Mouse (Mus musculus) hindbrain, embryonic 15.5 days (tissue): ENCODE results near the gene Sort1. TPM values are rescaled to one million over a fixed set of nuclear protein-coding genes. Genes with fewer than 3 reads are reported as not detected.
A peak's percentile ranks its signal among the peaks of the same experiment; 100 is the strongest.

Experiments
- ATAC-seq: fragments of 200-750 bp; cut with Nextera tagmentation; 2 replicates; pipeline ENCODE4 v1.8.0; 2017; ENCODE audit warnings: low read depth, moderate number of reproducible peaks, moderate TSS enrichment; ENCODE audit not compliant: low FRiP score
- H3K27ac ChIP-seq: fragments of 300-500 bp; sonication (generic); replicated peaks from 2 replicates; pipeline ENCODE4 v1.5.1; 2015; ENCODE audit warnings: mild to moderate bottlenecking, inconsistent platforms
- H3K27me3 ChIP-seq: fragments of 300-500 bp; sonication (generic); 2 replicates; pipeline ENCODE4 v1.6.1; 2015; ENCODE audit warnings: control low read depth, inconsistent platforms
- H3K36me3 ChIP-seq: fragments of 300-500 bp; sonication (generic); 2 replicates; pipeline ENCODE4 v1.6.1; 2015; ENCODE audit warnings: control low read depth, inconsistent platforms
- H3K4me1 ChIP-seq: fragments of 300-500 bp; sonication (generic); replicated peaks from 2 replicates; pipeline ENCODE4 v1.6.1; 2015; ENCODE audit warnings: control low read depth, inconsistent platforms
- H3K4me2 ChIP-seq: fragments of 300-500 bp; sonication (generic); 2 replicates; pipeline ENCODE4 v1.6.1; 2015; ENCODE audit warnings: moderate library complexity, mild to moderate bottlenecking, inconsistent platforms
- H3K4me3 ChIP-seq: fragments of 300-500 bp; sonication (generic); 2 replicates; pipeline ENCODE4 v1.5.1; 2015; ENCODE audit warnings: mild to moderate bottlenecking, inconsistent platforms
- H3K9ac ChIP-seq: fragments of 300-500 bp; sonication (generic); 2 replicates; pipeline ENCODE4 v1.6.1; 2015; ENCODE audit warnings: inconsistent platforms
- H3K9me3 ChIP-seq: fragments of 300-500 bp; sonication (generic); 2 replicates; pipeline ENCODE4 v1.6.1; 2016; ENCODE audit warnings: control low read depth, inconsistent platforms
- WGBS: fragments of 180-500 bp; shearing (Covaris S2); methylation state at CpG from one replicate; pipeline ENCODE4 v1.1.7; 2015; 5-methylcytosine and 5-hydroxymethylcytosine counted together
- polyA plus RNA-seq: library from polyadenylated mRNA; unstranded; fragments of >200 nt; fragmentation: Nextera tagmentation; extraction: Ambion mirVana; gene quantifications from 2 replicates; pipeline ENCODE4 v1.2.1, GENCODE M21; 2015

Sort1 gene
- polyA plus RNA-seq, 1 experiment from 2014 or later: 20.8 TPM

DNA sequence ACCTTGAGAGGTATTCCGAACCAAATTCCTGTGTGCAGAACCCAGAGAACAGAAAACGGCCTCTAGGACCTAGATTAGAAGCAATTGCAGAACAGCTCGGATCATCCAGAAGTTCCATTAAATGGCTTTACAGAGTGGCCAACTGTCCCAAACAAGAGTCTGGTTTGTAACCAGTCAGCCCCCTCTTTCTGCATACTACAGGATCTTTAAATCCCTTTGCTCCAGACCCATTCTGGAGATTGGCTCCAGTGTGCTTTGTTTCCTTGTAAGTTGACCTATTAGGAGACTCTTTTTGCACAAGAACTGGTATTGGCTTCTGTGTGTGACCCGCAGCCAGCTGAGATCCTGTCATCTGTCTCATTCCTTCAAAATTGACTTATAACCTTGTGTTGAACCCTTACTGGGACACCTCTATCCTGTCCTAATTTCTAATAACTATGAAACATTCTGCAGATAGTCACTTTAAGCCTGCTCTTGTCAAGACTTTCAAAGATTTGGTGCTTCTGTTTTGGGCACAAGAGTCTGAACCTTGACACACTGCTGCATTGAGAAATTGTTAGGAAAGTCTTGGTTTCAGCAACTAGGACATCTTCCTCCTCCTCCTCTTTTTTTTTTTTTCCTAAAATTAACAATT lies 1.3 kb downstream of the Sort1 start:
- Histone ChIP-seq H3K27me3 (no peaks in the 10 kb centered on the region), H3K9ac (peak overlapping the region; percentile 95), H3K4me1 (peaks cover 60% of the 10 kb centered on the region), H3K36me3 (no peaks in the 10 kb centered on the region), H3K27ac (no peak overlapping the region), H3K4me3 (peak overlapping the region; percentile 96), H3K4me2 (peak overlapping the region; percentile 74), H3K9me3 (no peaks in the 10 kb centered on the region)
- 46% methylated on average over 4 of the region's 4 CpGs for WGBS
- no peak for ATAC-seq

DNA sequence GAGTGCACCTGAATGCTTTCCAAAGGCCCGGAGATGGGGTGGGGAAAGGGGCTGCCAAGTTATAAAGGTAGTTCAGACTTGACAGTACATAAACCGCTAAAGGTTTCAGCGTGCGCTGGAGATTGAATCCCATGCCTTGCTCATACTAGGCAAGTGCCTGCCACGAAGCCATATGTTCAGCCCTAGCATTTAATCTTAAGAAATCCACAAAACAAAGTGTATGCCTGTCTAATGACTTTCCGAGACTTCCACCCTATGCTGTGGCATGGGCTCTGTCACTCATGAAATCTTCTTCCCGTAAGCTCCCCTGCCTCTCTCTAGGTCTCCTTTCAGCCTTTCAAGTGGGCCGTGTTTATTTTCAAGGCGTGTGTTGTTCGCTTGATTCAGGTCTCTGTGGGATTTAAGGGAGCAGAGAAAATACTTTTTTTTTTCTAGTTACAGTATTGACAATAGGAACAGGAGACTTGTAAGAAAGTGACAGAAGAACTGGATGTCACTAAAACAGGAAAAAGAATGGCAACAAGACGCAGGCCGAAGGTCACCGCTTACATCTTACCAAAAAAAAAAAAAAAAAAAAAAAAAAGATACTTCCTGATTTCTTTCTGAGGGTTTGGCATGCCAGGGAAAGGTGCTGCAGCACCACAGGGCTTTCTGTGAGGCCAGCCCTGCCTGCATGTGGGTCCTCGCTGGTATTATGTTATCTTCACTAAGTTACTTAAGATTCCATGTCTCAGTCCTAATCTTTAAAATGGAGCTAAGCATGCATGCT lies 3.0 kb downstream of the Sort1 start:
- Histone ChIP-seq H3K4me2 (peak overlapping the region; percentile 74), H3K9ac (no peak overlapping the region), H3K27ac (peak overlapping the region; percentile 44; the same call in 1 of the 2 replicates)

DNA sequence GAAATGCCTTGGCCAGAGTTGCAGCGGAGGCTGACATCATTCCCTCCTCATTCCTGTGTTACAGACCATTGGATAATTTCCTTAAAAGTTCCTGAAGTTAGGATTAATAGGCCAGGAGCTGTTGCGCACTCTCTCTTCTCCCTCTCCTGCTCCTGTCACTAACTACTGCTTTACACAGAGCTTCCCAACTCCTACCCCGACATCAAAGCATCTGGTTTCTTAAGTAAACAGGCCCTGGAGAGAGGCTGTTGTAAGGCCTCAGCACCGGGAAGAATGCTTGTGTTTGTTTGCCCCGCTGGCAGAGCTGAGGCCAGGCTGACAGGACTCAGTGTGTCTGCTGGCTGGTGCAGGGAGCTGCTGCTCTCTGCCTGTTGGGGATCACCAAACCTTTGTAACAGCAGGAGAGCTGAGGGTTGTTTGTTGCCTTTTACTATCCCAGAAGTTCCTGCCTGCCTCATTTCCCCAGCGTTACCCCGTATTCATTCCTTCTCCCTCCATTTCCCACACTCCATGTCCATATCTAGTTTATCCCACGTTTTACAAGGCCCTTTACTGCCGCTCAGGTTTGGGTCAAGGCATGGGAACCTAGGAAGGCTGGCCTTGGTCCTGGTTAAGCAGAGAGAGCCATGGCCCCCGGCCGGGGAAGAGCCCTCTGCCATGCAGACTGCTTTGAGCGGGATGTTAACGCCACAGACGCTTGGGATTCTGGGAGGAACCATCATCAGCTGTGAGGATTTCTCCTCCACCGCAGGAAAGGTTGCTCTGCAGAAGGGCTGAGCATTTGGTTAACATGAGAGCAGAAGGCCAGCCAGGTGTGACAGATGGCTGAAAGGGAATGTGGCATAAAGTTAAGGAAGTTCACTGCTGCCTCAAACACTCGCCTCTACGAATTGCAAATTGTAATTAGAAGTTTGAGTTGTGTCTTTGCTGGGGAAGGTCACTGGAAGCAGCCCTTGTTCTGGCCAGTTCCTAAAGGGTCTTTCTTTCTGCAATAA lies 4.2 kb downstream of the Sort1 start:
- no peak overlapping the region for H3K4me3 ChIP-seq
- no peaks in the 10 kb centered on the region for H3K9me3 ChIP-seq
- H3K27me3 ChIP-seq: no peaks in the 10 kb centered on the region
- no peak overlapping the region for H3K9ac ChIP-seq
- ATAC-seq: no peak
- whole genome bisulfite sequencing: 10% methylated on average over 17 of the region's 17 CpGs
- peaks cover 60% of the 10 kb centered on the region for H3K4me1 ChIP-seq
- H3K27ac ChIP-seq: peak overlapping the region; percentile 44
- H3K4me2 ChIP-seq: peak overlapping the region; percentile 38
- no peaks in the 10 kb centered on the region for H3K36me3 ChIP-seq

More for the DNA sequence above, 3.0 kb downstream of the Sort1 start:
- H3K4me3 ChIP-seq: no peak overlapping the region
- ATAC-seq: no peak
- no peaks in the 10 kb centered on the region for H3K9me3 ChIP-seq
- WGBS: 56% methylated on average over 14 of the region's 14 CpGs
- no peaks in the 10 kb centered on the region for H3K27me3 ChIP-seq
- no peaks in the 10 kb centered on the region for H3K36me3 ChIP-seq
- H3K4me1 ChIP-seq: peaks cover 67% of the 10 kb centered on the region

DNA sequence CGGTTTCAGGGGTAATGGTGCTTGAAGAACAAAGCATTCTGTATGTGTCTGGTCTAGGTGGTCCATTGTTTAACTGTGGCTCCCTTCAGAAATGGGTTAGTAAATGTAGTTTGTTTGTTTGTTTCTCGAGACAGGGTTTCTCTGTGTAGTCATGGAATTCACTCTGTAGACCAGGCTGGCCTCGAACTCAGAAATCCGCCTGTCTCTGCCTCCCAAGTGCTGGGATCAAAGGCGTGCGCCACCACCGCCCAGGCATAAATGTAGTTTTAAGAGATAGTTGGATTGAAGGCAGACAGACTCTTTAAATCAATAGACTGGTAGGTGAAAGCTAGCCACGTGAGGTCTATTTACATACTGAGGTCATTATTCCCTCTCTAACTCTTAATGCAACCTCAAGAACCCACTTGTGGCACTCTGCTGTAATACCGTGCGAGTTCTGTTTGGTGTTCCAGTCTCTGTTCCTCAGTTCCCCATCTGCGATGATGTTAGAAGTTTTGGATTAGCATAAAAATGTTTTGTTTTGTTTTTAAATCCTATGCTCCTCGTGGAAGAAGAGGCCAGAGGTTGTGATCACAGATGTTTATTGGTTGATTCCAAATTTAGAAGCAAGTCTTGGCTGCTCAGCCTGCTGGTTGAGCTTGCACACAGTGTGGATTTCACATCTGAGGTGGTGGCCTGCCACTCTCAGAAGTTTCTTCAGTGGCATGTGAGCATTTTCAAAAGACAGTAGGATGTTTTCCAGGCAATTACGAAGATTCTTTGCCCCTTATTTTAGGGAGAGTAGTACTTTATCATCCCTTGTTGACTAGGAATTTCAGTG lies 5.6 kb downstream of the Sort1 start:
- no peak overlapping the region for H3K4me3 ChIP-seq
- WGBS: 80% methylated on average over 13 of the region's 13 CpGs
- no peaks in the 10 kb centered on the region for H3K9me3 ChIP-seq
- no peak overlapping the region for H3K4me2 ChIP-seq
- H3K9ac ChIP-seq: no peak overlapping the region
- H3K27me3 ChIP-seq: no peaks in the 10 kb centered on the region
- peaks cover 62% of the 10 kb centered on the region for H3K4me1 ChIP-seq
- ATAC-seq: no peak; the same call in 1 of the 2 replicates
- H3K36me3 ChIP-seq: no peaks in the 10 kb centered on the region
- no peak overlapping the region for H3K27ac ChIP-seq

DNA sequence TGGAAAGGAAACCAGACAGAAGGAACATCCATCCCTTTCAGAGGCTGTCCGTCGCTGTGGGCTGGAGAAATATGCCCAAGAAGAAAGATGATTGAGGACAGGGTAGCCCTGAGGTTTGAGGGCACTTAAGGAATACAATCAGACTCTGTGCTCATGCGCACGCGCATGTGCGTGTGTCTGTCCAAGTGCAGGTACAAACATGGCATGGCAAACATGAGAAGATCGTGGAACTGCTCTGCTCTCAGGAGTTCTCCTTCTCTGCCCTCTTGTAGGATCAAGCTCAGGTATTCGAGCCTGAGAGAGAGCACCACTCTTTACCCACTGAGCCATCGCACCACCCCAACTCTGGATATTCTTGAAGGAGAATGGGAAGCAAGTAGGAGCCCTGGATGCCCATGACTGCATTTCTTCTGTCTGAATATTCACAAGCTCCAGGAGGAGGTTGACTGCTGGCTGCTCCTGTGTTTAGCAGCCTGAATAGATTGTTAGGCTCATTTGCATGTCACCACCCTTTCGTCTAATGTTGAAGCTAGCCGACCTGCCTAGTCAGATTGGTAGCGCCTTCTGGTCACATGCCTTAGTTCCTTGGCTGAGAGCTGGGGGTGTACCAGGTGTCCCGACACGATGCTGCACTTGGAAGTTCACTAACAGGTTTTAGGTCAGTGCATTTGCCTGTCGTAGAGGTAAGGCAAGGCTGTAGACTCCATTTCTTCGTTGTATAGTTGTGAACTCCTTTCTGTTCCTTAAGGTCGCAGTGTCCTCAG lies 7.3 kb downstream of the Sort1 start:
- no peak for ATAC-seq
- no peaks in the 10 kb centered on the region for H3K36me3 ChIP-seq
- 64% methylated on average over 17 of the region's 17 CpGs for WGBS
- no peaks in the 10 kb centered on the region for H3K9me3 ChIP-seq
- no peak overlapping the region for H3K4me2 ChIP-seq
- H3K9ac ChIP-seq: no peak overlapping the region
- H3K27ac ChIP-seq: no peak overlapping the region
- H3K27me3 ChIP-seq: no peaks in the 10 kb centered on the region
- no peak overlapping the region for H3K4me3 ChIP-seq
- H3K4me1 ChIP-seq: peaks cover 61% of the 10 kb centered on the region

DNA sequence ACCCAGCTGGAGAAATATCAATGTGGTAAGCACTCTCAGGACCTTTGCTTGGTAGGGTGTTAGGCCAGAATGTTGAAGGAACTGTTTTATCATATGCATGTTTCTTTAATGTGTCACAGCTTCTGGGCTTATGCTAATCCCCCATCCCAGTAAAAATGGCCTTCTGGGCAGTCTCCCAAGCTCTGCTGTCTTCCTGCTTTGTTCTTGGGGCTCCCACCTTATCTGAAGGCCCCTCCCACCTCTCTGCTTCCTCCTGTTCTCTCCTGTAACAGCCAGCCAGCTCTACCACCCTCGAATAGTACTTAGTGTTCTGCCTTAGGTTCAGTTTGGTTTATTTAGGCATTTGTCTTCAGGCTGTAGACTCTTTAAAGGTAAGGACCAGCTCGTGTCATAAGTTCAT lies 10.5 kb downstream of the Sort1 start:
- Histone ChIP-seq H3K9ac (no peak overlapping the region), H3K4me2 (no peak overlapping the region), H3K36me3 (no peaks in the 10 kb centered on the region), H3K4me3 (no peak overlapping the region), H3K4me1 (peaks cover 51% of the 10 kb centered on the region), H3K9me3 (no peaks in the 10 kb centered on the region), H3K27me3 (no peaks in the 10 kb centered on the region), H3K27ac (no peak overlapping the region)
- no peak for ATAC-seq
- WGBS: 53% methylated on average over 2 of the region's 2 CpGs

DNA sequence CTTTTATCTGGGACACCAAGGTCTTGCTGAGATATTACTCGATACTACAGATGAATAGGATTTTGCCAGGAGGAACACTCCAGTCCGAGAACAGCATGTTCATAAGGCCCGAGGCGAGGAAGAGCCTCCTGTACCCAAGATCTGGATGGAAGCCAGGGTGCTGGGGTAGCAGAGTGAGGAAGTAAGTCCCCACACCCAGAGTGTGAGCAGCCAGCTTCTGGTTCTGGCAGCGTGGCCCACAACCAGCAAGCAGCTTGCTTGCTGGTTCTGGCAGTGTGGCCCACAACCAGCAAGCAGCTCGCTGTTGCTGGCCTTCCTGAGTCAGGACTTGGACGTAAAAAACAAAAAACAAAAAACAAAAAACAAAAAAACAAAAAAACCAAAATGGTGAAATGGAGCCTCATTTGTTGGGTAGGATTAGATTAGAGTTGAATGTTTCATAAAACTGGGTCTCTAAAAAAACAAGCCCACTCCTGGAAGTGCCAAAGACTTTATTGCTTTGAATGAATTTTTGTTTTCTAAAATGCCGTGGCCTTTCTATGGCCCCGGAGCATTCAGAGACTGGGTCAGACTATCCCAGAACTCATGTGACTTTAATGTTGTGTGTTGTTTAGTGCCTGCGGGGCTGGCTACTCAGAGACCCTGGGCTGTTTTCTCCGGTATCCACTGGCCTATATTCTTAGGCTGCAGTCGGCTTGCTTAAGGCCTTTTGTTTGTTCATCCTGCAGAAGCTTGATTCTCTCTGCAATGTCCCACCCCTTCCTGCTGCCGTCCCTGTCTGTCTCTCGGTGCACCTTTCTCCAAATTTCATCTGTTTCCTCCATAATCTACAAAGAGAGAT lies 11.7 kb downstream of the Sort1 start:
- Histone ChIP-seq H3K9me3 (no peaks in the 10 kb centered on the region), H3K27ac (peak overlapping the region; percentile 58), H3K9ac (0 out of 2 replicates have a peak overlapping the region, but pooled peaks have one; percentile 15), H3K4me1 (peaks cover 49% of the 10 kb centered on the region), H3K36me3 (no peaks in the 10 kb centered on the region), H3K27me3 (no peaks in the 10 kb centered on the region), H3K4me3 (no peak overlapping the region), H3K4me2 (peak overlapping the region; percentile 40)
- ATAC-seq: no peak; the same call in 1 of the 2 replicates
- 26% methylated on average over 14 of the region's 14 CpGs for WGBS

DNA sequence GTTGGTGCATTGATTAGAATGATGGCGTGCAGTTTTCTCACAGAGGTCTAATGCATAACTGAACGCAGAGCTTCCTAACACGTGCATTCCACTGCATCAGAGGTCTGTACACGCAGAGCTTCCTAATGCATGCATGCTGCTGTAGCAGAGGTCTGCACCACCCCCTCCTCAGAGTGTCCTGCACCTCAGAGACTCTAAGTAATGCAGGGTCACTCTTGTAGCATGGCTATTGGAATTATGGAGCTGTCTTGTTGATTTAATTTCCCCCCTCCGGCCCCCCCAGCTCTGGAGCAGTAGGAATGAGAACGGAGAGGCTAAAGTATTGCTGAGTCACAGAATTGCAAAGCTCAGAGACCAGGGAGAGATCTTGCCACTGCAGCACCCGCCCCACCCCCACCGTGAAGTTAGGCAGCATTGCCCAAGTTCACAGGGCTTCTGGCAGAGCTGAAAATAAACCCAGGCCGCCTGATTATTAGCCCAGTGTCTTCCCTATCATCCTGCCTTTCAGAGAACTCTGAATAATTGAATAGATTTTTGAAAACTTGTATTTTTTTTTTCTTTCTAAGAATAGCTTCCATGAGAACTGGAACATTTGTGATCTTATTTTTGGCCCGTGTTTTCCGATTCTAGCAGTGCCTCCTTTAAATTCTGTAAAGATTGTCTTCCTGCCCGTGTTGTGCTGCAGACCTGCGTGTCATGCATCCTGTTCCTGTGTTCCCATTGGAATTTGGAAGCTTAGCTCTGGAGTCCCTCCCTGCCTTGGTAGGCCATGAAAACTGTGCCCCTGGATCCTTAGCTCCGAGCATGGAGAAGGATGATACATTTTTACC lies 12.6 kb downstream of the Sort1 start:
- ATAC-seq: peak; percentile 82
- peaks cover 42% of the 10 kb centered on the region for H3K4me1 ChIP-seq
- H3K9me3 ChIP-seq: no peaks in the 10 kb centered on the region
- 0 out of 2 replicates have a peak overlapping the region, but pooled peaks have one; percentile 15 for H3K9ac ChIP-seq
- H3K4me3 ChIP-seq: no peak overlapping the region
- H3K27ac ChIP-seq: peak overlapping the region; percentile 58
- H3K4me2 ChIP-seq: peak overlapping the region; percentile 40
- H3K27me3 ChIP-seq: no peaks in the 10 kb centered on the region
- no peaks in the 10 kb centered on the region for H3K36me3 ChIP-seq
- 14% methylated on average over 14 of the region's 14 CpGs for WGBS

DNA sequence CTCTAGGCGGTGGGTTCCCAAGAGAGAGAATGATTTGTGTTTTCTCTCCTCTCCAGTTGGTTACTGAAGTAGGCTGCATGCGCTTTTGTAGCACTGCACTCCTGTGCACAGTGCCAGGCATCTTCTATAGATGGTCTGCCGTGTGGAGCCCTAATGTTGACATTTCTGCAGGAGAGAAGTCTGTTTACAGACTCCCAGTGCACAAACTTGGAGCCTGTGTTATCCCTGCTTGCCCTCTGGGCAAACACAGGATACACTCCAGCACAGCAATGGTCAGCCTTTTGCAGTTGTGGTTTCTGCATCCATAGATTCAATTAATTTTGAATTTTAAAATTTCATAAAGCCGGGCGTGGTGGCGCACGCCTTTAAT lies 13.2 kb downstream of the Sort1 start:
- no peak for ATAC-seq

More for the DNA sequence above, 13.2 kb downstream of the Sort1 start:
- WGBS: 63% methylated on average over 7 of the region's 7 CpGs
- Histone ChIP-seq H3K27me3 (no peaks in the 10 kb centered on the region), H3K9ac (no peak overlapping the region), H3K36me3 (no peaks in the 10 kb centered on the region), H3K9me3 (no peaks in the 10 kb centered on the region), H3K27ac (peak overlapping the region; percentile 58), H3K4me1 (peaks cover 41% of the 10 kb centered on the region), H3K4me2 (no peak overlapping the region), H3K4me3 (no peak overlapping the region)
